In the genomic region with DNA sequence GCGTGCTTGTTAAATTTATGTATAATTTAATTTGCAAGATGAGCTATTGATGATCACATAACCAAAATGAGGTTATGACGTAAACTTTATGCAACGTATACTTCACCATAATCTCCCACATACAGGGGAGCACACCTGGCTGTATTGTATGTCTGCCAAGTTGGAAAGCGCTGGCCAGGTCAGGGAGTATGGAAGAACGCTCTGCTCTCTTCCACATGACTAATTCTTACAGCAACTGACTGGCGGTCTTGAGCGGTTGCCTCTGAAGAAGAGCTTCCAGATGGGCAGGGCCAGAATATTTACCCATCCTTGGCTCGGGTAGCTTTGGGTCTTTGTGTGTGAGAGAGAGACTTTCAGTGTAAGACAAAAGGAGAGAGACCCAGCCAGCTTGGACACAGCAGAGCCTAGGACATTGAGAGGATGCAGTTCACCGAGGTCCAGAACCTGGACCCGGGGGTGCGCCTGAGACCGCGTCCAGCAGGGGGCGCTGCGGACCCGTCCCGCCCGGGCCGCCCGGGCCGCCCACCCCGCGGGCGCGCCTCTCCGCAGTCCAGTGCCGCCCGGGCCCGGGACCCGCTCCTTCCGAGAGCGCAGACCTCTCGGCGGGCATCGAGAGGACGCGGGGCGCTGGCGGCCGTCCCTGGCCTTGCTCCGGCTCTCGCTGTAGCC, we compare ENCODE assay signal across 8 mouse cellular contexts. TPM values are rescaled to one million over a fixed set of nuclear protein-coding genes. Genes with fewer than 3 reads are reported as not detected.
DNase-seq lines count a peak whose midpoint lies in the region; ATAC-seq and TF ChIP-seq lines count a peak whose summit lies in the region.

A gene (plus strand): TSS at position 543 of the 669 bp plus-strand sequence.

- H3K4me1 ChIP-seq in forebrain, embryonic 15.5 days = peaks cover 10% of the 10 kb centered on the region
- peaks cover 11% of the 10 kb centered on the region; the same call in 1 of the 2 replicates for H3K4me1 ChIP-seq in lung, embryonic 14.5 days (ENCODE audit: insufficient read depth)
- H3K4me1 ChIP-seq in olfactory bulb, adult 2 months (ENCODE audit: control insufficient read depth, insufficient read depth, low read length) = peaks cover 10% of the 10 kb centered on the region

- intact Hi-C loops in heart, postnatal 14 days (cut with DNase I) = loop anchor here (1.0 to 5.0 kb wide), 4 partner anchors 76 to 302 kb away; no protein-coding TSS in a partner anchor

- H3K27ac ChIP-seq in forebrain, embryonic 15.5 days (replicated peaks) = no peak within 1 kb of the TSS
- peak within 1 kb of the TSS; percentile 81 for H3K27ac ChIP-seq in lung, embryonic 14.5 days (ENCODE audit: low read depth)
- H3K27ac ChIP-seq in olfactory bulb, adult 2 months (ENCODE audit: insufficient read depth, low read depth, low read length) = no peak within 1 kb of the TSS

- no peak for TF ChIP-seq POLR2A in olfactory bulb, adult 2 months (IDR thresholded peaks at IDR 0.05; ENCODE audit: insufficient read depth, low read depth, low read length)

- H3K36me3 ChIP-seq in forebrain, embryonic 15.5 days = no peaks in the 10 kb centered on the region
- no peaks in the 10 kb centered on the region for H3K36me3 ChIP-seq in lung, embryonic 14.5 days (ENCODE audit: insufficient read depth)

- H3K4me3 ChIP-seq in forebrain, embryonic 15.5 days = peak within 1 kb of the TSS; percentile 57
- peak within 1 kb of the TSS; percentile 75 for H3K4me3 ChIP-seq in lung, embryonic 14.5 days (ENCODE audit: low read depth, low read length)
- H3K4me3 ChIP-seq in olfactory bulb, adult 2 months (ENCODE audit: insufficient read depth, low read depth, low read length) = peak within 1 kb of the TSS; percentile 67

- H3K9me3 ChIP-seq in forebrain, embryonic 15.5 days = no peaks in the 10 kb centered on the region
- no peaks in the 10 kb centered on the region for H3K9me3 ChIP-seq in lung, embryonic 14.5 days (ENCODE audit: low read depth, low read length)

- peak within 1 kb of the TSS; percentile 56 for H3K9ac ChIP-seq in forebrain, embryonic 15.5 days (replicated peaks)
- peak within 1 kb of the TSS; percentile 92 for H3K9ac ChIP-seq in lung, embryonic 14.5 days

- 11% methylated on average over 41 of the region's 42 CpGs for WGBS in forebrain, embryonic 15.5 days
- WGBS in lung, embryonic 14.5 days = 9% methylated on average over 42 of the region's 42 CpGs
- WGBS in olfactory bulb, adult 2 months = 10% methylated on average over 42 of the region's 42 CpGs

- TF ChIP-seq CTCF in lung, embryonic 14.5 days (IDR thresholded peaks at IDR 0.05; ENCODE audit: low read depth) = peak; percentile 68
- TF ChIP-seq CTCF in olfactory bulb, adult 2 months (IDR thresholded peaks at IDR 0.05; ENCODE audit: insufficient read depth, low read depth, low read length) = peak; percentile 88

- DNase-seq in CD4-positive helper T cell, adult 2 months (ENCODE audit: low read depth, low spot score) = peak; percentile 62
- DNase-seq in brain, adult 2 months (ENCODE audit: low read depth, low spot score) = peak; percentile 26
- DNase-seq in heart, postnatal 14 days = peak; percentile 95 to 96
- DNase-seq in kidney, postnatal 4 days = peak; percentile 93 to 94
- peak; percentile 91 for DNase-seq in lung, embryonic 14.5 days
- DNase-seq in thymus, adult 18-20 months = peak; percentile 25 to 46

- H3K4me2 ChIP-seq in forebrain, embryonic 15.5 days (replicated peaks) = peak within 1 kb of the TSS; percentile 95
- peak within 1 kb of the TSS; percentile 84 for H3K4me2 ChIP-seq in lung, embryonic 14.5 days

- peaks cover 17% of the 10 kb centered on the region for H3K27me3 ChIP-seq in forebrain, embryonic 15.5 days
- H3K27me3 ChIP-seq in lung, embryonic 14.5 days (ENCODE audit: insufficient read depth, low read length) = no peaks in the 10 kb centered on the region

- peak; percentile 89 for ATAC-seq in forebrain, embryonic 15.5 days (replicated peaks)
- ATAC-seq in lung, embryonic 14.5 days (ENCODE audit: insufficient read depth) = peak; percentile 91

RNA-seq across cellular contexts. Expression of the gene that starts here (rescaled TPM):
- 1.6 and 2.4 TPM in 2 replicates for polyA plus RNA-seq in forebrain, embryonic 15.5 days (2015; fragmentation: Nextera tagmentation; extraction: Ambion mirVana)
- 10 to 100 TPM; 74.4 to 88.1 TPM for total RNA-seq in heart, postnatal 14 days (2021)
- 28.7 and 30.0 TPM in 2 replicates for polyA plus RNA-seq in lung, embryonic 14.5 days (2014; fragmentation: Nextera tagmentation; extraction: Ambion mirVana)
- not detected in 2 replicates for polyA plus RNA-seq in olfactory bulb, adult 2 months (2012; ENCODE audit: insufficient read depth, insufficient read length, low replicate concordance, missing spikeins)

Comparison
In these comparisons a context has a peak if more than half of its experiments do, and no peak if none do; other contexts are left out.
1. DNase-seq: peak in every context shown above with its lines; median percentile 96 in heart, postnatal 14 days; 94 in kidney, postnatal 4 days; 91 in lung, embryonic 14.5 days; 62 in CD4-positive helper T cell, adult 2 months; 36 in thymus, adult 18-20 months; 26 in brain, adult 2 months.